Mouse (Mus musculus) CH12.LX (cell line): ENCODE results near the gene Dhx57. TPM values are rescaled to one million over a fixed set of nuclear protein-coding genes. Genes with fewer than 3 reads are reported as not detected.

Source experiments
- DNase-seq: peaks from one replicate; pipeline ENCODE4 v3.0.0-alpha.2; 2013; ENCODE audit errors: extremely low read depth
- H3K27ac ChIP-seq: 2 replicates; pipeline ENCODE4 v1.5.1; 2012; ENCODE audit warnings: low read depth, mild to moderate bottlenecking, control low read depth, moderate library complexity; ENCODE audit not compliant: insufficient read depth
- H3K27me3 ChIP-seq: replicated peaks from 2 replicates; pipeline ENCODE3; 2012; ENCODE audit warnings: inconsistent platforms
- H3K36me3 ChIP-seq, 2 experiments: replicated peaks in 1 of 2; 2 replicates each; pipeline versions ENCODE3 to v1.6.1; 2012; ENCODE audit warnings: inconsistent platforms in 1 of 2, low read length in 1 of 2, mild to moderate bottlenecking in 1 of 2, mixed read lengths in 1 of 2, moderate library complexity in 1 of 2; ENCODE audit not compliant: control insufficient read depth in 1 of 2, insufficient read depth in 1 of 2
- H3K4me1 ChIP-seq, 2 experiments: 2 replicates each; pipeline ENCODE4 v1.6.1; 2012; ENCODE audit warnings: inconsistent platforms in 1 of 2, moderate library complexity in 1 of 2; ENCODE audit not compliant: insufficient read depth in 2 of 2, control insufficient read depth in 1 of 2
- H3K4me2 ChIP-seq: 2 replicates; pipeline ENCODE4 v1.6.1; 2012; ENCODE audit warnings: low read depth, mild to moderate bottlenecking, control low read depth; ENCODE audit not compliant: poor library complexity, insufficient read depth, severe bottlenecking
- H3K4me3 ChIP-seq, 3 experiments: fragments of 150-350 bp in 1 of 3; sonication (generic) in 1 of 3; replicated peaks in 1 of 3; 2 replicates each; pipeline versions ENCODE3 to v1.5.1; 2011 to 2012; ENCODE audit warnings: low read depth in 2 of 3, low read length in 2 of 3, mild to moderate bottlenecking in 2 of 3, moderate library complexity in 2 of 3, control low read depth in 1 of 3, improper control_type of control experiment in 1 of 3, inconsistent platforms in 1 of 3, mixed read lengths in 1 of 3; ENCODE audit not compliant: poor library complexity in 1 of 3
- H3K79me2 ChIP-seq: replicated peaks from 2 replicates; pipeline ENCODE4 v1.6.1; 2012; ENCODE audit warnings: mild to moderate bottlenecking, moderate library complexity; ENCODE audit not compliant: control insufficient read depth, poor library complexity, insufficient read depth, severe bottlenecking; ENCODE audit errors: extremely low read depth
- H3K9ac ChIP-seq: 2 replicates; pipeline ENCODE4 v1.6.1; 2012; ENCODE audit warnings: low read depth, mild to moderate bottlenecking, control low read depth, moderate library complexity; ENCODE audit not compliant: insufficient read depth
- H3K9me3 ChIP-seq: replicated peaks from 2 replicates; pipeline ENCODE3; 2012; ENCODE audit warnings: low read length, inconsistent platforms, mixed read lengths
- BHLHE40 ChIP-seq: IDR thresholded peaks from 2 replicates; pipeline ENCODE4 v1.6.1; 2011; ENCODE audit warnings: mild to moderate bottlenecking, low read depth, low read length, improper control_type of control experiment
- CHD2 ChIP-seq: IDR thresholded peaks from 2 replicates; pipeline ENCODE4 v1.6.1; 2011; ENCODE audit warnings: low read length, improper control_type of control experiment
- EP300 ChIP-seq: IDR thresholded peaks from 2 replicates; pipeline ENCODE4 v1.6.1; 2011; ENCODE audit warnings: low read length, improper control_type of control experiment
- ETS1 ChIP-seq: conservative IDR thresholded peaks from 2 replicates; pipeline ENCODE4 v1.6.1; 2012; ENCODE audit warnings: low read depth, mild to moderate bottlenecking, inconsistent platforms, low read length, improper control_type of control experiment, moderate library complexity
- GABPA ChIP-seq: IDR thresholded peaks from 2 replicates; pipeline ENCODE4 v1.6.1; 2012; ENCODE audit warnings: low read depth, low read length, improper control_type of control experiment, inconsistent platforms; ENCODE audit not compliant: insufficient replicate concordance
- IRF4 ChIP-seq: IDR thresholded peaks from 2 replicates; pipeline ENCODE4 v1.6.1; 2014; ENCODE audit warnings: low read depth, mild to moderate bottlenecking, inconsistent platforms, low read length, improper control_type of control experiment
- JUND ChIP-seq: conservative IDR thresholded peaks from 2 replicates; pipeline ENCODE4 v1.6.1; 2011; ENCODE audit warnings: low read depth, low read length, improper control_type of control experiment
- MEF2A ChIP-seq: IDR thresholded peaks from 2 replicates; pipeline ENCODE4 v1.6.1; 2014; ENCODE audit warnings: low read depth, mild to moderate bottlenecking, inconsistent platforms, low read length, improper control_type of control experiment, borderline replicate concordance
- MXI1 ChIP-seq: IDR thresholded peaks from 2 replicates; pipeline ENCODE4 v1.6.1; 2011; ENCODE audit warnings: mild to moderate bottlenecking, low read depth, low read length, improper control_type of control experiment
- PAX5 ChIP-seq: IDR thresholded peaks from 2 replicates; pipeline ENCODE4 v1.6.1; 2012; ENCODE audit warnings: low read length, inconsistent platforms, mixed read lengths
- POLR2A ChIP-seq: IDR thresholded peaks from 2 replicates; pipeline ENCODE4 v1.6.1; 2011; ENCODE audit warnings: low read depth, mild to moderate bottlenecking, improper control_type of control experiment, low read length
- RCOR1 ChIP-seq: conservative IDR thresholded peaks from 2 replicates; pipeline ENCODE4 v1.6.1; 2012; ENCODE audit warnings: low read depth, mild to moderate bottlenecking, inconsistent platforms, low read length, improper control_type of control experiment
- ZMIZ1 ChIP-seq: IDR thresholded peaks from 2 replicates; pipeline ENCODE4 v1.6.1; 2012; ENCODE audit warnings: low read depth, mild to moderate bottlenecking, inconsistent platforms, low read length, improper control_type of control experiment
- ZNF384 ChIP-seq: IDR thresholded peaks from 2 replicates; pipeline ENCODE4 v1.6.1; 2012; ENCODE audit warnings: low read depth, low read length, improper control_type of control experiment, inconsistent platforms
- dilution Hi-C: fragments of 300-500 bp; cut with MboI; formaldehyde crosslinking; loops from 2 replicates; pipeline ENCODE4 v1.14.3; 2020; ENCODE audit warnings: low sequenced_read_pairs; ENCODE audit not compliant: extremely low pct_unique_long_range_greater_than_20kb, extremely low pct_ligation_motif_present
- in situ Hi-C: fragments of 300-500 bp; cut with MboI; formaldehyde crosslinking; loops from 3 replicates; pipeline ENCODE4 v1.14.3; 2019; ENCODE audit warnings: low sequenced_read_pairs, low pct_ligation_motif_present, low pct_unique_long_range_greater_than_20kb, mixed read lengths
- polyA plus RNA-seq: library from polyadenylated mRNA; unstranded; fragments of >175 nt; gene quantifications from 2 replicates; pipeline ENCODE4 v1.2.1, GENCODE M21; 2012; ENCODE audit warnings: low read depth; ENCODE audit not compliant: insufficient read length
- total RNA-seq, 2 experiments: library from RNA; depleted of rRNA; stranded (reverse); fragments of 300-350 nt in 1 of 2; fragments of >200 nt in 1 of 2; gene quantifications; 2 replicates each; pipeline ENCODE4 v1.2.3; 2012 to 2014

The Dhx57 gene
- total and polyA plus RNA-seq, 3 experiments = 20.3 to 22.4 (median 21.7) TPM

GRCm38 (mm10) chr17:80254421-80254820, 35.9 kb downstream of the Dhx57 start:
- no peak for DNase-seq
- Histone ChIP-seq H3K4me2 (no peak overlapping the region), H3K4me1 (peaks cover 8 to 21% of the 10 kb centered on the region in 2 experiments), H3K9ac (no peak overlapping the region), H3K9me3 (peaks cover 18% of the 10 kb centered on the region), H3K79me2 (no peaks in the 10 kb centered on the region), H3K27ac (no peak overlapping the region), H3K27me3 (no peaks in the 10 kb centered on the region), H3K36me3 (peaks cover 78 to 98% of the 10 kb centered on the region in 2 experiments), H3K4me3 (no peak overlapping the region)
- dilution Hi-C loops = no loop called here
- in situ Hi-C loops = no loop called here
- no peak for TF ChIP-seq MXI1
- TF ChIP-seq ZNF384 = no peak
- no peak for TF ChIP-seq JUND

GRCm38 (mm10) chr17:80252757-80253525, 37.3 kb downstream of the Dhx57 start:
- in situ Hi-C loops (no loop called here), dilution Hi-C loops (no loop called here)
- Histone ChIP-seq H3K9ac (no peak overlapping the region), H3K27me3 (no peaks in the 10 kb centered on the region), H3K4me2 (peak overlapping the region; percentile 47; the same call in 1 of the 2 replicates), H3K4me3 (no peak overlapping the region), H3K4me1 (peaks cover 8 to 21% of the 10 kb centered on the region in 2 experiments), H3K36me3 (peaks cover 76 to 97% of the 10 kb centered on the region in 2 experiments), H3K79me2 (no peaks in the 10 kb centered on the region), H3K27ac (peak overlapping the region; percentile 79), H3K9me3 (peaks cover 18% of the 10 kb centered on the region)
- peak; percentile 63 for DNase-seq
- TF ChIP-seq EP300 (peak; percentile 33; the same call in 1 of the 2 replicates), IRF4 (peak; percentile 61), MEF2A (peak; percentile 85), RCOR1 (no peak), BHLHE40 (0 out of 2 replicates have a peak, but pooled peaks have one; percentile 12), PAX5 (no peak), ETS1 (0 out of 2 replicates have a peak, but pooled peaks have one; percentile 21), POLR2A (peak; percentile 39; the same call in 1 of the 2 replicates), ZMIZ1 (no peak), CHD2 (peak; percentile 32; the same call in 1 of the 2 replicates), GABPA (no peak)
